Mouse (Mus musculus) ES-E14 (cell line): ENCODE measurements around the gene Upf1. TPM values are rescaled to one million over a fixed set of nuclear protein-coding genes. Genes with fewer than 3 reads are reported as not detected.

ENCODE experiments used
- DNase-seq: peaks from one replicate; pipeline ENCODE4 v3.0.0-alpha.2; 2013; ENCODE audit warnings: low read depth, low spot score
- H3K27ac ChIP-seq: 2 replicates; pipeline ENCODE4 v1.5.1; 2012; ENCODE audit warnings: low read depth, mild to moderate bottlenecking, low read length, moderate library complexity, mixed read lengths; ENCODE audit not compliant: poor library complexity, insufficient read depth, severe bottlenecking
- H3K36me3 ChIP-seq: 2 replicates; pipeline ENCODE4 v1.6.1; 2012; ENCODE audit warnings: mild to moderate bottlenecking, low read length, moderate library complexity, mixed read lengths; ENCODE audit not compliant: control insufficient read depth, poor library complexity, insufficient read depth, severe bottlenecking
- H3K4me1 ChIP-seq, 2 experiments: fragments of 150-350 bp in 1 of 2; sonication (generic) in 1 of 2; 2 replicates each; pipeline ENCODE4 v1.6.1; 2012; ENCODE audit warnings: low read length in 2 of 2, mild to moderate bottlenecking in 1 of 2, mixed read lengths in 1 of 2; ENCODE audit not compliant: control insufficient read depth in 2 of 2, insufficient read depth in 2 of 2, poor library complexity in 1 of 2
- H3K4me3 ChIP-seq, 2 experiments: fragments of 150-350 bp in 1 of 2; sonication (generic) in 1 of 2; 2 replicates each; pipeline ENCODE4 v1.5.1; 2012; ENCODE audit warnings: low read length in 2 of 2, low read depth in 1 of 2, mild to moderate bottlenecking in 1 of 2, mixed read lengths in 1 of 2; ENCODE audit not compliant: insufficient read depth in 1 of 2, poor library complexity in 1 of 2, severe bottlenecking in 1 of 2
- H3K9ac ChIP-seq: 2 replicates; pipeline ENCODE4 v1.6.1; 2012; ENCODE audit warnings: low read depth, mild to moderate bottlenecking, low read length, mixed read lengths; ENCODE audit not compliant: poor library complexity, insufficient read depth, severe bottlenecking
- H3K9me3 ChIP-seq: fragments of 150-350 bp; sonication (generic); 2 replicates; pipeline ENCODE4 v1.6.1; 2012; ENCODE audit warnings: low read depth, mild to moderate bottlenecking, low read length; ENCODE audit not compliant: control insufficient read depth, insufficient read depth
- CHD2 ChIP-seq: IDR thresholded peaks from 2 replicates; pipeline ENCODE4 v1.6.1; 2014; ENCODE audit warnings: mild to moderate bottlenecking, low read depth, low read length, inconsistent platforms
- HCFC1 ChIP-seq: IDR thresholded peaks from 2 replicates; pipeline ENCODE4 v1.6.1; 2012; ENCODE audit warnings: low read length, inconsistent platforms, borderline replicate concordance; ENCODE audit not compliant: insufficient read depth
- MAFK ChIP-seq: IDR thresholded peaks from 2 replicates; pipeline ENCODE4 v1.6.1; 2014; ENCODE audit warnings: mild to moderate bottlenecking, low read depth, low read length, inconsistent platforms; ENCODE audit not compliant: insufficient read depth
- ZC3H11A ChIP-seq: IDR thresholded peaks from 2 replicates; pipeline ENCODE4 v1.6.1; 2012; ENCODE audit warnings: low read depth, mild to moderate bottlenecking, inconsistent platforms, low read length, borderline replicate concordance
- ZNF384 ChIP-seq: IDR thresholded peaks from 2 replicates; pipeline ENCODE4 v1.6.1; 2012; ENCODE audit warnings: low read depth, low read length, inconsistent platforms
- in situ Hi-C, 2 experiments: fragments of 600-800 bp; cut with MboI; formaldehyde crosslinking; loops; one replicate each; pipeline ENCODE4 v1.15.1; 2025; ENCODE audit warnings: low sequenced_read_pairs in 2 of 2, inconsistent platforms in 1 of 2; ENCODE audit not compliant: unreplicated experiment in 2 of 2
- total RNA-seq: library from RNA; depleted of rRNA; stranded (reverse); fragments of 300-350 nt; gene quantifications from 2 replicates; pipeline ENCODE4 v1.2.3, GENCODE M21; 2012

Upf1 gene
- total RNA-seq, 1 experiment: 54.7 TPM

GRCm38 (mm10) chr8:70354004-70354403 lies 926 bp upstream of the Upf1 start:
- Histone ChIP-seq H3K4me1 (peaks cover 12 to 28% of the 10 kb centered on the region in 2 experiments), H3K9me3 (no peaks in the 10 kb centered on the region), H3K27ac (peak overlapping the region; percentile 34), H3K4me3 (peak overlapping the region; percentile 51 to 55), H3K36me3 (peaks cover 18% of the 10 kb centered on the region; the same call in 1 of the 2 replicates), H3K9ac (peak overlapping the region; percentile 72; the same call in 1 of the 2 replicates)
- in situ Hi-C loops: no loop called here
- no peak for DNase-seq
- TF ChIP-seq ZC3H11A (no peak), CHD2 (no peak), ZNF384 (no peak), MAFK (no peak), HCFC1 (no peak)

- in situ Hi-C loops: no loop called here
These were observed 374 bp downstream of the Upf1 start for GRCm38 (mm10) chr8:70352657-70353151.

GRCm38 (mm10) chr8:70352000-70352384 lies 1.1 kb downstream of the Upf1 start:
- H3K9ac ChIP-seq: peak overlapping the region; percentile 96
- no peak for DNase-seq
- peak overlapping the region; percentile 79 to 91 for H3K4me3 ChIP-seq
- in situ Hi-C loops: no loop called here
- H3K36me3 ChIP-seq: peaks cover 29% of the 10 kb centered on the region; the same call in 1 of the 2 replicates
- no peaks in the 10 kb centered on the region for H3K9me3 ChIP-seq
- no peak overlapping the region for H3K27ac ChIP-seq
- peaks cover 12 to 34% of the 10 kb centered on the region in 2 experiments for H3K4me1 ChIP-seq
- TF ChIP-seq MAFK (no peak), ZNF384 (no peak), ZC3H11A (no peak), CHD2 (no peak), HCFC1 (no peak)

More at GRCm38 (mm10) chr8:70352657-70353151, 374 bp downstream of the Upf1 start:
- no peaks in the 10 kb centered on the region for H3K9me3 ChIP-seq
- TF ChIP-seq CHD2 (no peak), MAFK (no peak), ZNF384 (no peak), HCFC1 (no peak), ZC3H11A (no peak)
- peaks cover 27% of the 10 kb centered on the region; the same call in 1 of the 2 replicates for H3K36me3 ChIP-seq
- peak overlapping the region; percentile 75 for H3K27ac ChIP-seq
- peak overlapping the region; percentile 79 to 91 for H3K4me3 ChIP-seq
- H3K9ac ChIP-seq: peak overlapping the region; percentile 96
- DNase-seq: no peak
- H3K4me1 ChIP-seq: peaks cover 12 to 32% of the 10 kb centered on the region in 2 experiments

- no peak for DNase-seq
- peak overlapping the region; percentile 79 to 91 for H3K4me3 ChIP-seq
- TF ChIP-seq HCFC1 (no peak), ZNF384 (no peak), MAFK (0 out of 2 replicates have a peak, but pooled peaks have one; percentile 33)
- peak overlapping the region; percentile 96 for H3K9ac ChIP-seq
- no peaks in the 10 kb centered on the region for H3K9me3 ChIP-seq
- peaks cover 34% of the 10 kb centered on the region; the same call in 1 of the 2 replicates for H3K36me3 ChIP-seq
- in situ Hi-C loops: no loop called here
- H3K27ac ChIP-seq: no peak overlapping the region
- peaks cover 9 to 37% of the 10 kb centered on the region in 2 experiments for H3K4me1 ChIP-seq
These were observed 1.8 kb downstream of the Upf1 start for GRCm38 (mm10) chr8:70351035-70351999.
